Mouse (Mus musculus) frontal cortex, postnatal 14 days (tissue): ENCODE results near the gene Kdm5b.
A peak's percentile ranks its signal among the peaks of the same experiment; 100 is the strongest.

Experiments
- DNase-seq, 2 experiments: peaks; one replicate each; pipeline ENCODE4 v3.0.0; 2022; ENCODE audit warnings: low spot score in 2 of 2

Gene Kdm5b

GRCm38 (mm10) chr1:134549632-134550132 is 10.3 kb upstream of the Kdm5b start, which contains the start of gene Mgat4e:
TSS of gene Mgat4e (minus strand) at chr1:134549682.
- no peak for DNase-seq

- DNase-seq: no peak
Measured at GRCm38 (mm10) chr1:134551869-134552268, 8.1 kb upstream of the Kdm5b start.

DNA sequence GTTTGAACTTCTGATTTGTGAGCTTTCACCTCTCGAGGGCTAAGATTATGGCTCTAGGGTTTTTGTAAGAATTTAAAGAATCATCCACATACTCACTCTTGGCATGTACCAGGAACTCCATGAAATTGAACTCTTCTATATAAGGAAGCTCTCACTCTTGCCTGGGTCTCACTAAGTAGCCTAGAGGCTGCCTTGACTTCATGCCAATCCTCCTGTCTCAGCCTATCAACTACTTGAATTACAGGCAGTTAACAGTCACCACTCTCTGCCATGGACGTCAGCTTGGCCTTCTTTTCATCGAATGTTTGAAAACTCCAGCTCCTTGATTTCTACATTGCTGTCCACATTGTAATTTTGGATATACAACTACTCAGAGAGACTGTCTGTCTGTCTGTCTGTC is 7.6 kb upstream of the Kdm5b start:
- no peak for DNase-seq

- DNase-seq: no peak
Measured at GRCm38 (mm10) chr1:134555240-134555870, 4.6 kb upstream of the Kdm5b start.

- DNase-seq: peak in 1 of 2 experiments; percentile 65
Measured at GRCm38 (mm10) chr1:134555871-134556670, 3.9 kb upstream of the Kdm5b start.

- peak; percentile 88 to 92 for DNase-seq
Measured at GRCm38 (mm10) chr1:134556671-134557218, 3.2 kb upstream of the Kdm5b start.

DNA sequence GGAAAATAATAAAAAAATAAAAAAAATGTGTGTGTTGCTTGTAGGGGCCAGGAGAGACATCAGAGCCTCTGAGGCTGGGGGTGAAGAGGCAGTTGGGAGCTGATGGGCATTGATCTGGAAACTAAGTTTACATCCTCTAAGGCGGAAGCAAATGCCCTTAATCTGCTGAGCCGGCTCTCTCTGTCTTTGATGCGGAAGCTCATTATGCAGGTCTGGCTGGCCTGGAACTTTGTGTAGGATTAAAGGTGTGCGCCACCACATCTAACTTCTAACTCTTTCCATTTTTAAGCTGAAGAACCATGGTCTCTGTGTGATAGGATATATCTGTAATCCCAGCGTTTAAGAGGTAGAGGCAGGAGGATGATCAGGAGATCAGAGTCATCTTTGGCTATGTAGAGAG is 1.5 kb upstream of the Kdm5b start:
- DNase-seq: no peak

DNA sequence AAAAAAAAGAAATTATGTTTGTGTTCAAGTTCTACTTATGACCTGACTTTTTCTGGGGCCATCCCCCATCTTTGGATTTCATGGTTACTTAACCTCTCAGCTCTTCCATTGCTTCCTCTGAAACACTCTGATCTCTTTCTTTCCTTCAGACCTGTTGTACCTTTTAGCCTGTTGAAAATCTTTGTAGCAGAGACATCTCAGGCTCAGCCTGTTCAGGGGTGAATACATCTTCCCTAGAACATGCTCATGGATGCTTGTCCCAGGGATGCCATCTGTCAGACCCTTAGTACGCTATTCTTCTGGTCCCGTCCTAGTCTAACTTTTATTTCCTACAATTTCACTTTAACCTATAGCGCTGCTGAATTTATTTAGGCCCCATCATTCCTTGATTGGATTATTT is 745 bp upstream of the Kdm5b start:
- no peak for DNase-seq

- peak in 1 of 2 experiments; percentile 26 for DNase-seq
Measured at GRCm38 (mm10) chr1:134560396-134560795, 425 bp downstream of the Kdm5b start.

GRCm38 (mm10) chr1:134560801-134561769 is 1.1 kb downstream of the Kdm5b start:
- DNase-seq: peak; percentile 14 to 16

GRCm38 (mm10) chr1:134561770-134562143 is 1.8 kb downstream of the Kdm5b start:
- DNase-seq: no peak

DNA sequence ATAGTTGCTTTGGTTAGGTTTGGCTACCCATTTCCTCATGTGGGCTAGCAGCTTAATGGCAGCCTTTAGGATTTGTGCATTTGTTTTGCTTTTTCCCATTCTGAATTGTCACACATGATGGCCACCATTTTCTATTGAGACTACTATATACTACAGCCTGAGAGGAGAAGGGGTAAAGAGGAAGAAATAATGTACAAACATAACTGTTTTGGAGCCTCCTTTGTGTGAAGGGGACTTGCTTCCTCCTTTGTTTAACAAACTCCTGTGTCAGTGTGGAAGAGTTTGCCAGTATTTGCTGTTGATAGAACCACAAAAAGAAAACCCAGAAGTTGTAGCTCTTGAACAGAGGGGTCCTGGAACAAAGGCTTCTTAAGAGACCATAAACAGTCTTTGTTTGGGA is 2.5 kb downstream of the Kdm5b start:
- no peak for DNase-seq

DNA sequence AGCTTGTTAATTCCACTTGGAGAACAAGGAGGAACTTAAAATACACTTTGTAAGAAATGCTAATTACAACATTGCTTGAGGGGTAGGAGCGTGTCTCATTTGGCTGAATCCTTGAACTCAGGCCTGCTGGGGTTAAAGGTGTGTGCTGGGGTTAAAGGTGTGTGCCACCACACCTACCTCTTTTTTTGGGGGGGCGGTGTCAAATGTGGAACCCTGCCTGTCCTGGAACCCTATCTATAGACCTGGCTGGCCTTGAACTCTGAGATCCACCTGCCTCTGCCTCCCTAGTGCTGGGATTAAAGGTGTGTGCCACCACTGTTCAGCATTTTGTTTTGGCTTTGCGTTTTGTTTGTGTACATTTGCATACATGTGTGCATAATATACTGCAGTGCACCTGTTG is 3.8 kb downstream of the Kdm5b start:
- DNase-seq: no peak

GRCm38 (mm10) chr1:134567511-134567910 is 7.5 kb downstream of the Kdm5b start:
- no peak for DNase-seq

DNA sequence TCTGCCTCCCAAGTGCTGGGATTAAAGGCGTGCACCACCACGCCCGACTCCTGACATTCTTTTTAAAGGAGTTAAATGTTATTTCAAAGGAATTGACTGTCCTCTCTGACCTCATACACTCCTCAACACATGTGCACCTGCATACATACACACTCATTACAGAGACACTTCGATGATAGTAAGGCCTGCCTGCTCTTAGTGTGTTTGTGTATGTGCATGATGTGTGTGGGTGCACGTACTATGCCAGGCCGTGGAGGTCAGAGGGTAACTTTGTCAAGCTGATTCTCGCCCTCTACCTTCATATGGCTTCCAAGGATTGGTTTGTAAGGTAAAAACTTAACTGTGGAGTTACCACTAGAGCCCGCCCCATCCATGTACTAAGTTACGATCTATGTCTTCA is 10.2 kb downstream of the Kdm5b start:
- no peak for DNase-seq

DNA sequence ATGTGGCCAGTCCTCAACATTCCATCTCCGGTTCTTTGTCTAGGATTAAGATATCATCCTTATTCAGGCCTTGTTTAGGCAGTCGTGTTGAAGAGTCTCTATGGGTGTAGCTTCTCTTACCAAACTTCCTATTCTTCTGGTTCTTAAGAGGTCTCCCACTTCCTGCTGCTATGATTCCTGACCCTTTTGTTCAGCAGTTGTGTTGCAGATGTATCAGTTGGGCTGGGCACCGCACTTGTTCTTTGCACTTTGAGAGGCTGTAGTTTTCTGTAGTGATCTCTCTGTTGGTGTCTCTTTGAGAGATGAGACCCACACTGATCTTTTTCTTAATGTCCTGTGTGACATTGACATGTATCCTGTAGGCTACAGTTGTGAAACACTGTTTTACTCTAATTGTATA is 10.7 kb downstream of the Kdm5b start:
- DNase-seq: no peak

GRCm38 (mm10) chr1:134573300-134573931 is 13.4 kb downstream of the Kdm5b start:
- DNase-seq: no peak

- DNase-seq: no peak
Measured at GRCm38 (mm10) chr1:134573932-134574315, 14.0 kb downstream of the Kdm5b start.

DNA sequence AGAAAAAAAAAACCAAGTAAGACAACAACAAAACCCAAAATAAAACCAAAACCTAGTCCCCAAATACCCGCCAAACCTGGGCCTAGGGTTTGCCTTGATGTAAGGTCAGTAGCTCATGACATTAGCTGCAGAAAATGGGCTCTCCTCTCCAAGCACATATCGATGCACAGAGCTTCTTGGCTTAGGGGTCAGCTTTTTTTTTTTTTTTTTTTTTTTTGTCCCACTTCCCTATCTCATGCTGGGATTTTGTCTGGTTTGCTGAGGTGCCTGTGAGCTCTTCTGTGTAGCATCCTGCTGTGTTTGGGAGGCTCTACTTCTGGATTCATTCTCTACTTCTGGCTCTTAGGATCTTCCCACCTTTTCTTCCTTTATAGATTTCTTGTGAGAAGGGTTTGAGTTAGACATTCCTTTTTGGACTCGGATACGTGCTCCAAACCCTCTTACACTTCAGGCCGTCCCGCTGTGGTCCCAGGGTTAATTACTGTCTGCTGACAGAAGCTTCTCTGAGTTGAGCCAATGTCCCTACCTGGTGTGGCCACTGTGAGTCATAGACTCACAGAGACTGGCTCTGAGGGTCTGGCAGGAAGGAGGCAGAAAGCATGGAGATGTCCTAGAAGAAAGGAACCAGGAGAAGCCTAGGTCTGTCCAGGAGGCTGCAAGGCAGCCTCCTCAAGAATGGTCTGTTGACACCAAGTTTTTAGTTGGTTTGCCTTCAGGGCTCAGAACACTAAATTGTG is 17.6 kb downstream of the Kdm5b start:
- DNase-seq: no peak

DNA sequence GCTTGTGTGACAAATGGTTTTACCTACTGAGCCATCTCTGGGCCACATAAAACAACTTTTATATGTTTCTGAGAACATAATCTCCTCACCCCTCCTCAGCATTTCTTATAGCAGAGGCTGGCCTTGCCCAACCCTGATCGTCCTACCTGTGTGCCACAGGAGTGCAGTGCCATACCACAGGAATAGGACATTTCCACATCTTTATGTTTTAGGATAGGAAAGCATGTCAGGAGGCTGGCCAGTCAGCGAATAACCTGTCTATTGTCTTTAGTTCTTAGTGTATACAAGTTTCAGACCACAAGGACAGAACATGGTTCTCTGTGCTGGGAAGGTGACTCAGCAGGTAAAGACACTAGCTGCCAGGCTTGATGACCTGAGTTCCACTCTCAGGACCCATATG is 20.8 kb downstream of the Kdm5b start:
- no peak for DNase-seq

GRCm38 (mm10) chr1:134583560-134583959 is 23.6 kb downstream of the Kdm5b start:
- DNase-seq: no peak
